Mouse (Mus musculus) ES-E14 (cell line): ENCODE results near the gene Col1a2. TPM values are rescaled to one million over a fixed set of nuclear protein-coding genes. Genes with fewer than 3 reads are reported as not detected.

Experiments
- DNase-seq: peaks from one replicate; pipeline ENCODE4 v3.0.0-alpha.2; 2013; ENCODE audit warnings: low read depth, low spot score
- H3K27ac ChIP-seq: 2 replicates; pipeline ENCODE4 v1.5.1; 2012; ENCODE audit warnings: low read depth, mild to moderate bottlenecking, low read length, moderate library complexity, mixed read lengths; ENCODE audit not compliant: poor library complexity, insufficient read depth, severe bottlenecking
- H3K36me3 ChIP-seq: 2 replicates; pipeline ENCODE4 v1.6.1; 2012; ENCODE audit warnings: mild to moderate bottlenecking, low read length, moderate library complexity, mixed read lengths; ENCODE audit not compliant: control insufficient read depth, poor library complexity, insufficient read depth, severe bottlenecking
- H3K4me1 ChIP-seq, 2 experiments: fragments of 150-350 bp in 1 of 2; sonication (generic) in 1 of 2; 2 replicates each; pipeline ENCODE4 v1.6.1; 2012; ENCODE audit warnings: low read length in 2 of 2, mild to moderate bottlenecking in 1 of 2, mixed read lengths in 1 of 2; ENCODE audit not compliant: control insufficient read depth in 2 of 2, insufficient read depth in 2 of 2, poor library complexity in 1 of 2
- H3K4me3 ChIP-seq, 2 experiments: fragments of 150-350 bp in 1 of 2; sonication (generic) in 1 of 2; 2 replicates each; pipeline ENCODE4 v1.5.1; 2012; ENCODE audit warnings: low read length in 2 of 2, low read depth in 1 of 2, mild to moderate bottlenecking in 1 of 2, mixed read lengths in 1 of 2; ENCODE audit not compliant: insufficient read depth in 1 of 2, poor library complexity in 1 of 2, severe bottlenecking in 1 of 2
- H3K9ac ChIP-seq: 2 replicates; pipeline ENCODE4 v1.6.1; 2012; ENCODE audit warnings: low read depth, mild to moderate bottlenecking, low read length, mixed read lengths; ENCODE audit not compliant: poor library complexity, insufficient read depth, severe bottlenecking
- H3K9me3 ChIP-seq: fragments of 150-350 bp; sonication (generic); 2 replicates; pipeline ENCODE4 v1.6.1; 2012; ENCODE audit warnings: low read depth, mild to moderate bottlenecking, low read length; ENCODE audit not compliant: control insufficient read depth, insufficient read depth
- CHD2 ChIP-seq: IDR thresholded peaks from 2 replicates; pipeline ENCODE4 v1.6.1; 2014; ENCODE audit warnings: mild to moderate bottlenecking, low read depth, low read length, inconsistent platforms
- HCFC1 ChIP-seq: IDR thresholded peaks from 2 replicates; pipeline ENCODE4 v1.6.1; 2012; ENCODE audit warnings: low read length, inconsistent platforms, borderline replicate concordance; ENCODE audit not compliant: insufficient read depth
- MAFK ChIP-seq: IDR thresholded peaks from 2 replicates; pipeline ENCODE4 v1.6.1; 2014; ENCODE audit warnings: mild to moderate bottlenecking, low read depth, low read length, inconsistent platforms; ENCODE audit not compliant: insufficient read depth
- ZC3H11A ChIP-seq: IDR thresholded peaks from 2 replicates; pipeline ENCODE4 v1.6.1; 2012; ENCODE audit warnings: low read depth, mild to moderate bottlenecking, inconsistent platforms, low read length, borderline replicate concordance
- ZNF384 ChIP-seq: IDR thresholded peaks from 2 replicates; pipeline ENCODE4 v1.6.1; 2012; ENCODE audit warnings: low read depth, low read length, inconsistent platforms
- in situ Hi-C, 2 experiments: fragments of 600-800 bp; cut with MboI; formaldehyde crosslinking; loops; one replicate each; pipeline ENCODE4 v1.15.1; 2025; ENCODE audit warnings: low sequenced_read_pairs in 2 of 2, inconsistent platforms in 1 of 2; ENCODE audit not compliant: unreplicated experiment in 2 of 2
- total RNA-seq: library from RNA; depleted of rRNA; stranded (reverse); fragments of 300-350 nt; gene quantifications from 2 replicates; pipeline ENCODE4 v1.2.3, GENCODE M21; 2012

The Col1a2 gene
- total RNA-seq, 1 experiment, result 52.3 TPM

DNA sequence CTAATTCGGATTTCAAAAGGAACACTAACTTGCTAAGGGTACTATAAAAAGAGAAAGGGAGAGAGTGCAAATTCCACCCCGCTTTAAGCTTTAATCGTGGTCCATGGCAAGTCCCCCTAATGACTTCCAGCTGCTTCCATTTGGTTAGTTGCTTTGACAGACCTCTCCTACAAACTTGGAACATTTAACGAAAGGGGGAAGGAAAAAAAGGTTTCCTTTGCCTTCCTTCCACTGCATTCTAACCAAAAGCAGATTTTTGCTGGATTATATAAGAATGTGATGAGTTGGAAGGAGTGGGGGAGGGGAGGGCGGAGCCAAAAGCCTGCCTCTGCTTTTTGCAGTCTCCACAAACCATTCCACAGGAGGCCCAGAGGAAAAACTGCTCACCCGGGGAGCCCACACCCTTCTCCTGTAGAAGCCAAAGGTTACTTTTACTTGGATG, 47.0 kb upstream of the Col1a2 start:
- Histone ChIP-seq H3K4me3 (no peak overlapping the region), H3K36me3 (no peaks in the 10 kb centered on the region), H3K27ac (no peak overlapping the region), H3K9ac (no peak overlapping the region), H3K4me1 (peaks cover 2% of the 10 kb centered on the region in 2 experiments; a peak in 1 of 4 replicates), H3K9me3 (no peaks in the 10 kb centered on the region)
- TF ChIP-seq CHD2 (no peak), MAFK (no peak), HCFC1 (no peak), ZC3H11A (no peak), ZNF384 (no peak)
- no peak for DNase-seq
- in situ Hi-C loops, result no loop called here

DNA sequence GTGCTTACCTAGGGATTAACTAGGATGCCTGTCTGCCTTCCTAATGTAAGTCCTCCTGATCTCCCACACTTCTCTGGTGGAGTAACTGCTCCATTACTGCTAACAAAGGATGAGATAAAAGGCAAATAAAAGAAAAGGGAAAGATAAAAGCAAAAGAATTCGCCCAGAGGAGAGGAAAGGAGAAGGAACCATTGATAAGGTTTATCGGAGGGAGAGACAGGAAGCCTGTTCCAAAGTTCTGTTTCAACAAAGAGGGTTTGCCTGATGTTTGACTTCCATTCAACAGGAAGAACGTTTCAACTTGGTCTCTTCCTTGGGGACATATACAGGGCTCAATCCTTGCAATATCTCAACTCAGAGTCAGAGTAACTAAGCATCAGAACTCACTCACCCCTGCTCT, 39.3 kb upstream of the Col1a2 start:
- Histone ChIP-seq H3K36me3 (no peaks in the 10 kb centered on the region), H3K4me3 (no peak overlapping the region), H3K27ac (no peak overlapping the region), H3K9ac (no peak overlapping the region), H3K4me1 (no peaks in the 10 kb centered on the region), H3K9me3 (no peaks in the 10 kb centered on the region)
- TF ChIP-seq CHD2 (no peak), HCFC1 (no peak), ZC3H11A (no peak), MAFK (no peak), ZNF384 (no peak)
- DNase-seq, result no peak
- in situ Hi-C loops, result no loop called here

DNA sequence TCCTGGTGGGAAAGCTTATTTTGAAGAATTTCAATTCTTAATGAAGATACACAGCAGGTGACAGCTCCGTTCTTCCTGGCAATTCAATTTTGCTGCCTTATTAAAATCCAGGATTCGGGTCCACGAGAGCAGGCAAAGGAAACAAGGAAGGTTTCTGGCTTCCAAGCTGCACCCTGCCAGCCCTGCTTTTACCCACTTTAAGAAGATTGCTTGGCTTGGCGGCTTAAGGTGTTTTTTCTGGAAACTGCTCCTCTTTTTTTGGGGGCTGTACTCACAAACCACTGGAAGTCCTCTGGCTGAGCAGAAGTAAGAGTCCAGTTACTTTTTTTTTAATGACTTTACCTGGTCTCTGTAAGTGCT, 21.1 kb upstream of the Col1a2 start:
- Histone ChIP-seq H3K9me3 (no peaks in the 10 kb centered on the region), H3K36me3 (no peaks in the 10 kb centered on the region), H3K4me3 (no peak overlapping the region), H3K9ac (no peak overlapping the region), H3K27ac (no peak overlapping the region), H3K4me1 (no peaks in the 10 kb centered on the region)
- TF ChIP-seq MAFK (no peak), ZC3H11A (no peak), HCFC1 (no peak), CHD2 (no peak), ZNF384 (no peak)
- DNase-seq, result no peak
- in situ Hi-C loops, result no loop called here

DNA sequence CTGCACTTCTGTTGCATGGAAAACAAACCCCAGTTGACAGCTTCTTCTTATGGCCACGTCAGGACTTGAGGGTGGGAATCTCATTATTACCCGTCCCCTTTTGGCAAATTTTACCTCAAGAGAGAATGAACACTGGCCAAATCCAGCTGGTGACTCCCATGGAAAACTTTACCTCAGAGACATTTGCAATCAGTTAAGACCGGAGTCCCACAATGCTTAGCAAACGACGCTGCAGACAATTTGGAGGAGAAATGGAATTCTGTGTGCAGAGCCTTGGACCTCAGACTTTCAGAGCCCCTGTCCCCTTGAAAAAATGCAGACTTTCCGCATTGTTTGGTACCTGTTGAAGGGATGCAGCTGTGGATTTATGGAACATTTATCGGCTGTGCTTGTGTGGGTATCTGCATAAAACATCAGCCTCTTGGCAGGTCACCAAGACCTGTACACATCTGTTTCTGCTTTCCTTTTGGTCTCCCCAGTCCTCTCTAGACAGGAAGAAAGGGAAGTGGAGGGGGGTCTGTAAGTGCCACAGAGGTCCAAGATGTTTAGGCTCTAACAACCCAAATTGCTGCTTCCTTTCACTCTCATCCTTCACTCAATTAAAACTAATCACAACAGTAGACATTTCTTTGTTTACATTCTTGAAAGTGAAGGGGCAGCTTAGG, 20.5 kb upstream of the Col1a2 start:
- in situ Hi-C loops, result no loop called here
- Histone ChIP-seq H3K36me3 (no peaks in the 10 kb centered on the region), H3K4me1 (no peaks in the 10 kb centered on the region), H3K9me3 (no peaks in the 10 kb centered on the region), H3K27ac (no peak overlapping the region), H3K9ac (no peak overlapping the region), H3K4me3 (no peak overlapping the region)
- TF ChIP-seq ZNF384, result no peak
- no peak for TF ChIP-seq HCFC1
- no peak for TF ChIP-seq CHD2
- no peak for TF ChIP-seq MAFK
- TF ChIP-seq ZC3H11A, result no peak
- no peak for DNase-seq

DNA sequence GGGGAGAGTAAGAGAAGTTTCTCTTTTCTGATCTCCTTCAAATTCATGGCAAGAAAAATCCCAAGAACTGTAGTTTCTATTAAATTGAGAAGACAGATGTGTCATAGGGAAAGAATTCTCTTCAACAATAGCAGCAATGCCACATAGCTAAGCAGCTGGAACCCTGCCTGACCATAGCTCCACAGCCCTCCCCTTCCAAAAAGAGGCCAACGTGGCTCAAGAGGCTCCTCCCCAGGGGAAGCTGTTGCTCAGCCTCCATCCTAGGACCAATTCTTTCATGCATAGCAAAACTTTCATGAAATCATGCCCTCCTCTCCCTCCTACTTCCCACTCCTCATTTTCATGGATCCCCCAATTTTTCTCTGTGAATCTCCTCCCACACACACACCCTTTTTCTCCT, 16.3 kb upstream of the Col1a2 start:
- no peaks in the 10 kb centered on the region for H3K36me3 ChIP-seq
- H3K4me1 ChIP-seq, result no peaks in the 10 kb centered on the region
- H3K4me3 ChIP-seq, result no peak overlapping the region
- no peak for DNase-seq
- no peak overlapping the region for H3K9ac ChIP-seq
- H3K27ac ChIP-seq, result no peak overlapping the region
- no peaks in the 10 kb centered on the region for H3K9me3 ChIP-seq
- in situ Hi-C loops, result no loop called here
- TF ChIP-seq ZNF384 (no peak), MAFK (no peak), ZC3H11A (no peak), CHD2 (no peak), HCFC1 (no peak)
